ENCODE assay signal across 8 mouse cellular contexts in the genomic region with DNA sequence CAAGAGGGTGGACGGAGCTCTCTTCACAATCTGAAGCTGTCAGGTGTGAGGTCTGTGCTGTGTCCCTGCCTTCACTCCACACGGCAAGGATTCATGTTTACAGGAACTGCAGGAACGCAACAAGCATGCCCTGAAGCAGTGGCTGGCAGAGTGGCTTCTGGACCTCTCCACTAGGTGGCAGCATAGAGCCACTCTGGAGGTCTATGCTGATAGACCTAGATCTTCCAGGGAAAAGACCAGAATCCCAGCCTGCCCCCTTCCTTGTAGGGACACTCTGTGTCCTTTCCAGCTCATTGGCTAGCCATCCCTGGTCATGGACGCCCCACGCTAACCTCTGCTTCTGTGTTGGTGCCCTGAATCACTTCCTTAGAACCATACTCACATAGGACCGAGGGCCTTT.
DNase-seq lines count a peak whose midpoint lies in the region; ATAC-seq and TF ChIP-seq lines count a peak whose summit lies in the region.

No protein-coding gene starts in this region.

- 29% methylated on average over 6 of the region's 6 CpGs for WGBS in heart, embryonic 11.5 days (ENCODE audit: insufficient replicate concordance)
- WGBS in kidney, embryonic 15.5 days, result 34% methylated on average over 6 of the region's 6 CpGs

- DNase-seq in CD4-positive helper T cell, adult 2 months (ENCODE audit: low read depth, low spot score), result peak; percentile 61
- DNase-seq in brain, adult 2 months (ENCODE audit: low read depth, low spot score), result peak; percentile 85
- peak; percentile 83 for DNase-seq in liver
- peak; percentile 55 to 62 for DNase-seq in spleen, postnatal 36 days (ENCODE audit: low spot score in 2 of 2)

- no peak overlapping the region for H3K4me2 ChIP-seq in heart, embryonic 11.5 days
- H3K4me2 ChIP-seq in kidney, embryonic 15.5 days, result no peak overlapping the region
- H3K4me2 ChIP-seq in myocyte (ENCODE audit: low read depth), result no peak overlapping the region

- peaks cover 2% of the 10 kb centered on the region; the same call in 1 of the 2 replicates for H3K4me1 ChIP-seq in embryonic fibroblast, embryonic 13.5 days (ENCODE audit: control insufficient read depth, insufficient read depth, low read length)
- peaks cover 9% of the 10 kb centered on the region for H3K4me1 ChIP-seq in heart, embryonic 11.5 days (ENCODE audit: control insufficient read depth, insufficient read depth, low read length)
- H3K4me1 ChIP-seq in kidney, embryonic 15.5 days, result no peaks in the 10 kb centered on the region

- H3K27ac ChIP-seq in embryonic fibroblast, embryonic 13.5 days (ENCODE audit: insufficient read depth, low read length), result no peak overlapping the region
- H3K27ac ChIP-seq in heart, embryonic 11.5 days (ENCODE audit: low read depth, low read length), result no peak overlapping the region
- 0 out of 2 replicates have a peak overlapping the region, but pooled peaks have one; percentile 25 for H3K27ac ChIP-seq in kidney, embryonic 15.5 days

- no peaks in the 10 kb centered on the region for H3K27me3 ChIP-seq in heart, embryonic 11.5 days (ENCODE audit: control insufficient read depth, insufficient read depth, low read length)
- H3K27me3 ChIP-seq in kidney, embryonic 15.5 days, result no peaks in the 10 kb centered on the region
- H3K27me3 ChIP-seq in myocyte (ENCODE audit: control insufficient read depth, insufficient read depth, insufficient read length), result no peaks in the 10 kb centered on the region

- H3K9ac ChIP-seq in heart, embryonic 11.5 days (ENCODE audit: low read depth, low read length), result no peak overlapping the region
- H3K9ac ChIP-seq in kidney, embryonic 15.5 days, result no peak overlapping the region

- peak; percentile 24; the same call in 1 of the 2 replicates for ATAC-seq in heart, embryonic 11.5 days (replicated peaks; ENCODE audit: insufficient number of reproducible peaks, low FRiP score, low TSS enrichment)
- peak; percentile 69 for ATAC-seq in kidney, embryonic 15.5 days (replicated peaks; ENCODE audit: low FRiP score)

- H3K36me3 ChIP-seq in heart, embryonic 11.5 days (ENCODE audit: control insufficient read depth, insufficient read depth, low read length), result peaks cover 41% of the 10 kb centered on the region
- peaks cover 95% of the 10 kb centered on the region for H3K36me3 ChIP-seq in kidney, embryonic 15.5 days
- peaks cover 10% of the 10 kb centered on the region for H3K36me3 ChIP-seq in myocyte (ENCODE audit: control insufficient read depth, insufficient read depth)

- no peak overlapping the region for H3K4me3 ChIP-seq in embryonic fibroblast, embryonic 13.5 days (ENCODE audit: insufficient read depth, low read length)
- no peak overlapping the region for H3K4me3 ChIP-seq in heart, embryonic 11.5 days (ENCODE audit: low read depth, low read length)
- no peak overlapping the region for H3K4me3 ChIP-seq in kidney, embryonic 15.5 days (replicated peaks)
- H3K4me3 ChIP-seq in myocyte, result no peak overlapping the region

- no peaks in the 10 kb centered on the region for H3K79me2 ChIP-seq in myocyte (ENCODE audit: control insufficient read depth, insufficient read depth)

- TF ChIP-seq CTCF in embryonic fibroblast, embryonic 13.5 days (IDR thresholded peaks at IDR 0.05; ENCODE audit: borderline replicate concordance, insufficient read depth, low read length), result peak; percentile 80

- no peak overlapping the region for H3ac ChIP-seq in myocyte (ENCODE audit: control insufficient read depth, insufficient read length)

- no peaks in the 10 kb centered on the region for H3K9me3 ChIP-seq in heart, embryonic 11.5 days (replicated peaks; ENCODE audit: control insufficient read depth, low read length)
- H3K9me3 ChIP-seq in kidney, embryonic 15.5 days (replicated peaks), result no peaks in the 10 kb centered on the region

- no peak for TF ChIP-seq POLR2A in embryonic fibroblast, embryonic 13.5 days (IDR thresholded peaks at IDR 0.05; ENCODE audit: low read depth, low read length)
- no peak for TF ChIP-seq POLR2A in myocyte (IDR thresholded peaks at IDR 0.05; ENCODE audit: insufficient read length, low read depth)

TF ChIP-seq in myocyte, 11 proteins besides CTCF, POLR2A, EP300 and RAD21:
- TF ChIP-seq TCF3 (IDR thresholded peaks at IDR 0.05; ENCODE audit: insufficient read length, low read depth), result no peak
- no peak for TF ChIP-seq MYOG (IDR thresholded peaks at IDR 0.05; ENCODE audit: control insufficient read depth in 1 of 3, insufficient read depth in 1 of 3, insufficient read length in 2 of 3, low read depth in 2 of 3)
- TF ChIP-seq CEBPB (IDR thresholded peaks at IDR 0.05; ENCODE audit: insufficient read depth, poor library complexity, severe bottlenecking), result no peak
- TF ChIP-seq POLR2AphosphoS2 (IDR thresholded peaks at IDR 0.05; ENCODE audit: insufficient read length, low read depth), result peak; percentile 49
- TF ChIP-seq REST (IDR thresholded peaks at IDR 0.05; ENCODE audit: insufficient read depth, insufficient read length), result no peak
